Mouse (Mus musculus) ES-E14 (cell line): Measurements from ENCODE around the gene Phldb1.

Experiments used
- MAFK ChIP-seq: IDR thresholded peaks from 2 replicates; pipeline ENCODE4 v1.6.1; 2014; ENCODE audit warnings: mild to moderate bottlenecking, low read depth, low read length, inconsistent platforms; ENCODE audit not compliant: insufficient read depth
- ZC3H11A ChIP-seq: IDR thresholded peaks from 2 replicates; pipeline ENCODE4 v1.6.1; 2012; ENCODE audit warnings: low read depth, mild to moderate bottlenecking, inconsistent platforms, low read length, borderline replicate concordance

DNA sequence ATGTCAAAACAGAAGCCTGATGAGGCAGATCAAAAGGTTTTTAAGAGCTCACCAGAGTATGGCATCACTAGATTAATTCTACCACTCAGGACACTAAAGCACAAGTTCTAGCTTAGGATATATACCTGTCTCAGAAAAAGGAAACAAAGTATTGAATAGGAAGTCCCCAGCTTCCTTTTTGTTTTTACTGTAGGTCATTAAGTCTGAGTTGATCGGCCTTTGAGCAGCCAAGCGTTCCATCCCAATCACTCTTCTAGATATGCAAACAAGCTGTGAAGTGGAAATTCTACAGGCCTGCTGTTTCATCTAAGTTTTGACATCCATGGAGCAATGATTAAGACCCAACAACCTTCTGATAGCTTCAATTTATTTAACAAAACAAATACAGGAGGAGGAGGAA is 25.9 kb upstream of the Phldb1 start:
- TF ChIP-seq MAFK (no peak), ZC3H11A (no peak)
